Mouse (Mus musculus) spleen, adult 2 months (tissue): ENCODE measurements around the gene Nme2.

ENCODE experiments used
- CTCF ChIP-seq: fragments of 200-500 bp; IDR thresholded peaks from 2 replicates; pipeline ENCODE4 v1.5.1; 2011; ENCODE audit warnings: mild to moderate bottlenecking, inconsistent platforms; ENCODE audit not compliant: insufficient read depth, insufficient read length, insufficient replicate concordance; ENCODE audit errors: extremely low read depth
- POLR2A ChIP-seq: fragments of 200-500 bp; IDR thresholded peaks from 2 replicates; pipeline ENCODE4 v1.6.1; 2011; ENCODE audit warnings: low read depth, low read length, inconsistent platforms

DNA sequence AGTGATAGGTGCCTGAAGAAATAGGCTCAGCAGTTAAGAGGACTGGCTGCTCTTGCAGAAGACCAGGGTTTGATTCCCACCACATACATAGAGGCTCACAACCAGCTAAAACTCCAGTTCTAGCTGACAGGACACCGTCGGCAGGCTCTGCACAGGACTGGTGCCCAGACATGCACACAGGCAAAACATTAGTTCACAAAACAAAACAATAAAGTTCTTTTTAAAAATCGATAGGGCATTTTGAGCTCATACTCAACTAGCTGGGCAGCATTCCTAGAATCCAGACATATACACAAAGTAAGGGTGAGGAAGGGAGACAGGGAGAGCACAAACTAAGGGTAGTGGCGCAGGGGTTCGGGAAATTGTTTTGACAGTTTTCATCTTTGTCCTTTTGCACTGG, 38.5 kb upstream of the Nme2 start:
- no peak for TF ChIP-seq CTCF
- no peak for TF ChIP-seq POLR2A
